Mouse (Mus musculus): ENCODE measurements around the gene Sppl2b. TPM values are rescaled to one million over a fixed set of nuclear protein-coding genes. Genes with fewer than 3 reads are reported as not detected.
"Not testable (repeated sequence)": the region's sequence is repeated elsewhere in the genome, so short reads cannot be mapped to it uniquely, and the experiment has no call there.

The Sppl2b gene
- polyA plus RNA-seq, 1 experiment from 2014 or later = 44.5 TPM

DNA sequence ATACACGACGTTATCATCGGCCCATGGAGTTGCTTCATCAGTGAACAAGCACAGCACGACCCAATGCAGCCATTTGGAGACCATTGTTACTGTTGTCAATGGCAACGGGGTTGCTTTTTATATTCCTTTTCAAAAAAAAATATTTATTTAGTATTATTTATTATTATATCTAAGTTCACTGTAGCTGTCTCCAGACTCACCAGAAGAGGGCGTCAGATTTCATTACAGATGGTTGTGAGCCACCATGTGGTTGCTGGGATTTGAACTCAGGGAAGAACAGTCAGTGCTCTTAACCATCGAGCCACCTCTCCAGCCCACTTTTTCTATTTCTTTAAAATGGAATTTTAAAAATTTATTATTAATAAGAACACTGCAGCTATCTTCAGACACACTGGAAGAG, 40.3 kb upstream of the Sppl2b start:
- Histone ChIP-seq H3K9ac (no peak overlapping the region), H3K36me3 (no peaks in the 10 kb centered on the region), H3K27me3 (peaks cover 18% of the 10 kb centered on the region), H3K4me3 (no peak overlapping the region), H3K27ac (no peak overlapping the region), H3K4me1 (peaks cover 12% of the 10 kb centered on the region), H3K9me3 (no peaks in the 10 kb centered on the region), H3K4me2 (no peak overlapping the region)
- 59% methylated on average over 7 of the region's 7 CpGs for WGBS
- ATAC-seq (ENCODE audit: insufficient number of reproducible peaks, low FRiP score, low TSS enrichment, low read depth) = no peak

- 77% methylated on average over 3 of the region's 3 CpGs for WGBS
- H3K9ac ChIP-seq; ATAC-seq (ENCODE audit: insufficient number of reproducible peaks, low FRiP score, low TSS enrichment, low read depth); H3K4me1 ChIP-seq; H3K27me3 ChIP-seq; H3K4me2 ChIP-seq; H3K36me3 ChIP-seq; H3K9me3 ChIP-seq; H3K4me3 ChIP-seq; H3K27ac ChIP-seq: not testable (repeated sequence)
Observed at GRCm38 (mm10) chr10:80816303-80816702, 38.8 kb upstream of the Sppl2b start.

DNA sequence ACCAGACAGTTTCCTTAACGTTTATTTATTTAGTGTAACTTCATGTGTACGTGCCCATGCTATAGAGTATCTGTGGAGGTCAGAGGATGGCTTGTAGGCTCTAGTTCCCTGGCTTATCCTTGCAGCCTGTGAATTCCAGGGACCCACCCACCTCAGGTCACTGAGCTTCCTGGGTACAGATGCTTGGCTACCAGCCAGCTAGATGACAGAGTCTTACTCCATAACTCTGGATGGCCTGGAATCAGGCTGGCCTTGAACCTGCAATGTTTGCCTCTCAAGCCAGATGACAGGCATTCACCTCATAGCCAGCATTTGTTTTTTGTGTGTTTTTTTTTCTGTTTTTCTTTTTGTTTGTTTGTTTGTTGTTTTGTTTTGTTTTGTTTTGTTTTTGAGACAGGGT, 37.9 kb upstream of the Sppl2b start:
- WGBS = 62% methylated on average over 2 of the region's 2 CpGs
- Histone ChIP-seq H3K4me1 (0 out of 2 replicates have a peak, but pooled peaks cover 5% of the 10 kb centered on the region), H3K36me3 (no peaks in the 10 kb centered on the region)

GRCm38 (mm10) chr10:80817955-80818354, 37.1 kb upstream of the Sppl2b start:
- ATAC-seq (ENCODE audit: insufficient number of reproducible peaks, low FRiP score, low TSS enrichment, low read depth); H3K4me3 ChIP-seq; H3K36me3 ChIP-seq; H3K27me3 ChIP-seq; H3K4me1 ChIP-seq; H3K27ac ChIP-seq; H3K9me3 ChIP-seq; H3K4me2 ChIP-seq; H3K9ac ChIP-seq: not testable (repeated sequence)
- 83% methylated on average over 7 of the region's 7 CpGs for WGBS

More for the DNA sequence above, 37.9 kb upstream of the Sppl2b start:
- Histone ChIP-seq H3K4me3 (no peak overlapping the region), H3K9me3 (no peaks in the 10 kb centered on the region), H3K27me3 (0 out of 2 replicates have a peak, but pooled peaks cover 8% of the 10 kb centered on the region), H3K27ac (no peak overlapping the region), H3K9ac (no peak overlapping the region), H3K4me2 (no peak overlapping the region)
- ATAC-seq (ENCODE audit: insufficient number of reproducible peaks, low FRiP score, low TSS enrichment, low read depth) = no peak

- no peak overlapping the region for H3K4me3 ChIP-seq
- 51% methylated on average over 6 of the region's 6 CpGs for WGBS
Observed at GRCm38 (mm10) chr10:80818599-80819281, 36.3 kb upstream of the Sppl2b start.

DNA sequence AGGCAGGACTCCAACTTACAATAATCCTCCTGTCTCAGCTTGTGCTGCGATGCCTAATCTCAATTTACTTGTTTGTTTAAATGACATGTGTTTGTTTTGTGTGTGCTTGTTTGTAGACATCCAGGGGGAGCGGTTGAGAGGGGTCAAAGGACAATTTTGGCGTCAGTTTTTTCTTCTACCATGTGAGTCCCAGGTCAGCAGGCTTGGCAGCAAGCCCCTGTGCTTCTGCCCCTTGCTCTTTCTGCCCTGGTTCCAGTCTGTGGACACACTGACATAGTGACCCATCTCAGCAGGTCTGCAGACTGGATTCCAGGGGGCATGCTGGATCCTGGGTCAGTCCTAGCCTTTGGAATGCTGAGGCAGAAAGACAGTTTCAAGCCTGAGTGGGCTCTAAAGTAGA, 35.7 kb upstream of the Sppl2b start:
- Histone ChIP-seq H3K9me3 (no peaks in the 10 kb centered on the region), H3K4me3 (no peak overlapping the region)
- 57% methylated on average over 3 of the region's 3 CpGs for WGBS

More at GRCm38 (mm10) chr10:80818599-80819281, 36.3 kb upstream of the Sppl2b start:
- Histone ChIP-seq H3K9ac (no peak overlapping the region), H3K36me3 (no peaks in the 10 kb centered on the region), H3K4me1 (no peaks in the 10 kb centered on the region), H3K27ac (no peak overlapping the region), H3K4me2 (no peak overlapping the region), H3K9me3 (no peaks in the 10 kb centered on the region), H3K27me3 (no peaks in the 10 kb centered on the region)
- ATAC-seq (ENCODE audit: insufficient number of reproducible peaks, low FRiP score, low TSS enrichment, low read depth) = no peak

GRCm38 (mm10) chr10:80821991-80822390, 33.1 kb upstream of the Sppl2b start:
- Histone ChIP-seq H3K27me3 (no peaks in the 10 kb centered on the region), H3K4me2 (no peak overlapping the region), H3K4me3 (no peak overlapping the region), H3K9ac (no peak overlapping the region), H3K36me3 (no peaks in the 10 kb centered on the region), H3K27ac (no peak overlapping the region), H3K9me3 (no peaks in the 10 kb centered on the region), H3K4me1 (no peaks in the 10 kb centered on the region)
- 43% methylated on average over 2 of the region's 2 CpGs for WGBS
- no peak for ATAC-seq (ENCODE audit: insufficient number of reproducible peaks, low FRiP score, low TSS enrichment, low read depth)

More for the DNA sequence above, 35.7 kb upstream of the Sppl2b start:
- Histone ChIP-seq H3K36me3 (no peaks in the 10 kb centered on the region), H3K27me3 (no peaks in the 10 kb centered on the region), H3K4me1 (no peaks in the 10 kb centered on the region), H3K9ac (no peak overlapping the region), H3K4me2 (no peak overlapping the region), H3K27ac (no peak overlapping the region)
- no peak for ATAC-seq (ENCODE audit: insufficient number of reproducible peaks, low FRiP score, low TSS enrichment, low read depth)

DNA sequence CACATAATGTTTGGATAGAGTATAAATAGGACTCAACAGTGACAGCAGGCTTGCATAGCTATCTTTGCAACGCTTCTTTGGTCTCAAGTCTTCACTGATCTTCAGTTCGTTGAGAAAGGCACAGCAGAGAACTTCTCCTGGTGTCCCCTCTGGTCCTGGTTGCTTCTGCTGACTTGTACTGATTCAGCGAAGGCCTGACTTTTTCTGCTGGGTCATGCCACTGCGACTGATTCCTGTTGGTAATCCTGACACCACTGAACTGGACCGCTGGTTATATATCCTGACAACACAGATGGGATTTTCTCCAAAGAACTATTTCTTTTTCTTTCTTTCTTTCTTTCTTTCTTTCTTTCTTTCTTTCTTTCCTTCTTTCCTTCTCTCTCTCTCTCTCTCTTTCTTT, 32.5 kb upstream of the Sppl2b start:
- H3K27ac ChIP-seq = no peak overlapping the region
- no peak for ATAC-seq (ENCODE audit: insufficient number of reproducible peaks, low FRiP score, low TSS enrichment, low read depth)
- H3K27me3 ChIP-seq = no peaks in the 10 kb centered on the region
- 88% methylated on average over 5 of the region's 5 CpGs for WGBS
- H3K9ac ChIP-seq = no peak overlapping the region
- no peaks in the 10 kb centered on the region for H3K36me3 ChIP-seq
- H3K9me3 ChIP-seq = no peaks in the 10 kb centered on the region
- H3K4me3 ChIP-seq = no peak overlapping the region
- no peak overlapping the region for H3K4me2 ChIP-seq
- peaks cover 1% of the 10 kb centered on the region; the same call in 1 of the 2 replicates for H3K4me1 ChIP-seq

DNA sequence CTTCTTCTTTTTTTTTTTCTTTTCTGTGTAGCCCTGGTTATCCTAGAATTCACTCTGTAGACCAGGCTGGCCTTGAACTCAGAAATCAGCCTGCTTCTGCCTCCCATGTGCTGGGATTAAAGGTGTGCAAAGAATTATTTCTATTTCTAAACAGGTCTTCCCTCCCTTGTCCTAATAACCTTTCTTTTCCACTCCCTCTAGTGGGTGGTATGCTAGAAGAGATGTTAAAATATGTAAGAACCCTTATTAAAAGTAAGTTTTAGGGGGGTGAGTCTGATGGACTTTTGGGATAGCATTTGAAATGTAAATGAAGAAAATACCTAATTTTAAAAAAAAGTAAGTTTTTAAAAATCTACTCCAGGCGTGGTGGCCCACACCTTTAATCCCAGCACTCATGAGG, 31.8 kb upstream of the Sppl2b start:
- no peaks in the 10 kb centered on the region for H3K36me3 ChIP-seq
- 79% methylated on average over 1 of the region's 1 CpGs for WGBS
- no peak overlapping the region for H3K4me2 ChIP-seq
- ATAC-seq (ENCODE audit: insufficient number of reproducible peaks, low FRiP score, low TSS enrichment, low read depth) = no peak
- peaks cover 9% of the 10 kb centered on the region for H3K4me1 ChIP-seq
- H3K9me3 ChIP-seq = no peaks in the 10 kb centered on the region
- H3K27ac ChIP-seq = no peak overlapping the region
- no peak overlapping the region for H3K9ac ChIP-seq
- H3K4me3 ChIP-seq = no peak overlapping the region
- H3K27me3 ChIP-seq = no peaks in the 10 kb centered on the region

DNA sequence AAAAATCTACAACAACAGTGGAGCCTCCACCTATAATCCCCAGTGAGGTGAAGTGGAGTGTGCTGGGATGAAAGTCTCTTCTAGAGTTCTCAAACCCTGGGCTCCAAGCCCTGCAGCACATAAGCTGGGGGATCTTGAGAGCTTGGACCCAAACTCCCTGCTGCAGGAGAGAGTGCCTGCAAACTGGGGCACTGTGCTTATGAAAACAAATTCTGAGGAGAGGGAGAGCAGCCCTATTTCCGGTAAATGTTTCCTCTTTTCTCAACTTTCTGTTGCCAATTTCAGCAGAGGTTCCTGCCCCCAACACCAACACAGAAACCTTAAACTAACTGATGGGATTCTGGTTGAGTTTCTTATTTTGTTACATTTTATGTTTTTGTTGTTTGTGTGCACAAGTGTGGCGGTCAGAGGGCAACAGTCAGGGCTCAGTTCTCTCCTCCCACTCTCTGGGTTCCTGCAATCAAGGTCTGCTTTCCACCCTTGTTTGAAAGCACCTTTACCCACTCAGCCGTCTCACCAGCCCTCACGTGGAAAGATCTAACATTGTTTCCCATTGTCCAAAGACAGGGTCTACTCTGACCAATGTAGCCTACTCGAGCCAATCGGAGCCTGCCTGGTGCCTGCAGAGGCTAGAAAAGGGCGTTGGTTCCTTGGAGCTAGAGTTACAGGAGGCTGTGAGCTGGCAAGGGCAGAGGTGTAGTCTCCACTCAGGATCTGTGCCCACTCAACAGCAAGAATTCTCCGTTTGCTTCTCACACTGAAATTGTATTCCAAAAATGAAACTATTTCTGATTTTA, 31.0 kb upstream of the Sppl2b start:
- H3K4me2 ChIP-seq = no peak overlapping the region
- no peaks in the 10 kb centered on the region for H3K27me3 ChIP-seq
- no peak overlapping the region for H3K9ac ChIP-seq
- H3K4me3 ChIP-seq = no peak overlapping the region
- H3K36me3 ChIP-seq = peaks cover 4% of the 10 kb centered on the region
- ATAC-seq (ENCODE audit: insufficient number of reproducible peaks, low FRiP score, low TSS enrichment, low read depth) = no peak
- no peaks in the 10 kb centered on the region for H3K9me3 ChIP-seq
- no peak overlapping the region for H3K27ac ChIP-seq
- 65% methylated on average over 8 of the region's 8 CpGs for WGBS
- H3K4me1 ChIP-seq = peaks cover 13% of the 10 kb centered on the region

DNA sequence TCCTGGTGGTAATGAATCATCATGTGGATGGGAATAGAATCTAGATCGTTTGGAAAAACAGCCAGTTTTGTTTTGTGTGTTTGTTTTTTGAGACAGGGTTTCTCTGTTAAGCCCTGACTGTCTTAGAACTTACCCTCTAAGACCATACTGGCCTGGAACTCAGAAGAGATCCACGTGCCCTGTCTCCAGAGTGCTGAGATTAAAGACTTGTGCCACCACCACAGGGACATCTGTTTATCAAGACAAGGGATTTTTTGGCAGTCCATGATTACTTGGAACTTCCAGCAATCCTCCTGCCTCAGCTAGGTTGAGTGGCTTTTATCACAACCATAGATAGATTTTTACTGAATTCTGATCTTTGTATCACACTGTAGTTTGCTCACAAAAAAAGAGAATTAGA, 30.2 kb upstream of the Sppl2b start:
- no peak overlapping the region for H3K27ac ChIP-seq
- H3K9me3 ChIP-seq = no peaks in the 10 kb centered on the region
- WGBS = 73% methylated on average over 2 of the region's 2 CpGs
- peaks cover 20% of the 10 kb centered on the region for H3K4me1 ChIP-seq
- H3K36me3 ChIP-seq = peaks cover 11% of the 10 kb centered on the region
- no peak for ATAC-seq (ENCODE audit: insufficient number of reproducible peaks, low FRiP score, low TSS enrichment, low read depth)
- H3K9ac ChIP-seq = no peak overlapping the region
- H3K4me2 ChIP-seq = no peak overlapping the region
- H3K4me3 ChIP-seq = no peak overlapping the region
- H3K27me3 ChIP-seq = no peaks in the 10 kb centered on the region
